Mouse (Mus musculus) gastrocnemius, adult 8-10 months (tissue): ENCODE measurements around the gene Cerkl. TPM values are rescaled to one million over a fixed set of nuclear protein-coding genes. Genes with fewer than 3 reads are reported as not detected.

Experiments used
- DNase-seq, 2 experiments: peaks; one replicate each; pipeline ENCODE4 v3.0.0; 2022; ENCODE audit warnings: low spot score in 2 of 2
- total RNA-seq, 4 experiments: library from RNA; stranded (reverse); gene quantifications; 2 replicates each; pipeline ENCODE4 v1.2.4; 2022

The Cerkl gene
- total RNA-seq, 4 experiments from 2014 or later: 0.19 to 0.82 (median 0.57) TPM

- DNase-seq: no peak
Observed at GRCm38 (mm10) chr2:79328079-79328478, 128.5 kb downstream of the Cerkl start.

GRCm38 (mm10) chr2:79316182-79316880 is 140.3 kb downstream of the Cerkl start:
- no peak for DNase-seq

- no peak for DNase-seq
Observed at GRCm38 (mm10) chr2:79315108-79315507, 141.5 kb downstream of the Cerkl start.

DNA sequence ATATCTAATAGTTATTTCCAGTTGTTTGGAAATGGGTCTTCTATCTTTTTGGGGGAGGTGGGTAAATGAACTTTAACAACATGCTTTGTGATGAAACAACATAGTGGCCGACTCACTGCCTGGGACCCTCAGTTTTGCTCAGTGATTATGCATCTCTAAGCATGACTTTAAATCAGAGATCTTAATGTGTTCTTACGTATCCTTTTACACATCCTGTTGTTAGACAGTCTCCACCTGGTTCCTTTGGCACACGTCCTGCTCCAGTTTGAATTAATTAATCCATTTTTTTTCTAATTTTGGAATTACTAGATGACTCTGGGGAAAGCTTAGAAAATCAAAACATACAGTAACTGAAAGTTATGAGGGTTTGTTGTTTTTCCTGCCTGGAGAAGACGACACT is 144.1 kb downstream of the Cerkl start:
- DNase-seq: no peak

DNA sequence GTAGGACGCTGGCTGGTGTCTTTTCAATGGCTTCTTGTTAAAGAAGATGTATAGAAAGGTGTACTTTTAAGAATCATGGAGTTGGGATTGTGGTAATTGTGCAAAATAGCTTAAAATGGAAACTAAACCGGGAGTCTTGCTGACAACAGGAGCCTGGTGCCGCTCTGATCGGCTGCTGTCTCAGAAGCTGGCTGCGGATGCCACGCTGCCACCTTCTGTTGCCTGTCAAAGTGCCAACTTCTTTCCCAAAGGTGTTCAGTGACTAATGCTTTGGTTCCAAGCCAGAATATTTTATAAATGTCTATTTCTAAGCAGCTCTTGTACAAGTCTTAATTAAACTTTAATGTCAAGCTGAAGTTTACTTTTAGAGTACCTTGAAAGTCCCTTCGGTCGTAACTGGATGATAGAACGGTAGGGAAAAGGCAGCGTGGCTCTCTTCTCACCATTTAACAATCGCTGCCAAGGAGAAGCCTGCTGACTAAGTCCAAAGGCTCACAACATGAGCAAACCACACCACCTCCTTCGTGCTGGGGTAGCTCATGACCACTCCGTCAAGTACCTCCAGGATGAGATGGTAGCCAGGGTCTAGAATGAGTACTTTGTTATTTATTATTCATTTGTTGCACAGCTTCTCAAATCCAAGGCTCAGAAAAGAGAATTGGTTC is 147.0 kb downstream of the Cerkl start:
- no peak for DNase-seq

DNA sequence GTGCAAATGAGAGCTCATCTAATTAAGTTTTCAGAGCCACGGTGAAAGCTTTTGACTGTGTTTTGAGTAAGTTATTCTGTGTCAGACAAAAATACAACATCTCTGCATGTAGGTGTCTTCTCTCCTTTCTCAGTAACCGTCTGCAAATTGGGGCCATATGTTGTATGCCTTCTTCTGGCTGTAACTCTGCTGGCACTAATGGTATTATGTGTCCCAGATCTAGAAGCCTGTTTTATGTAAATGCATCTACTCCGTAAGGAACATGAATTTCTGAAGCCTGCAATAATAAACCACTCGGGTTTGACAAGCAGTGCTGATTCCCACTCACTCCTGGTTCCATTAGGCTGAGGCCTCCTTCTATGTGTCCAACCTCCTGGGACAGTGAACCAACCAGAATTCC is 149.0 kb downstream of the Cerkl start:
- no peak for DNase-seq

DNA sequence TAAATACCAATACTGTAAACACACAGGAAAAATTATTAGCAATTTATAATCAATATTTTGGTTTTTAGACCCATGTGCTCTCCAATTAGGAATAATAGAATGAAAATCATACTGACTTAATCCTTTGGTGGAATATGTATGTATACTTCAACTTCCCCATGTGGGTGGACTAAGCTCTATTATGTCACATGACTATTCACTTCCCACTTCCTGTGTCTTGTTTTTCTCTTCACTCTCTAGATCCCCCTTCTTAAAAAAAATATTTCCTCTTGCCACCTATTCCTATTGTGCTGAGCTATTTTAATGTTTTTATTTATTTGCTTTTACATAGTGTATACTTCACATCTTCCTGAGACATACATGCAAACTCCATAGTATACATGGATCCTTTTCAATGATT is 154.2 kb downstream of the Cerkl start:
- no peak for DNase-seq

DNA sequence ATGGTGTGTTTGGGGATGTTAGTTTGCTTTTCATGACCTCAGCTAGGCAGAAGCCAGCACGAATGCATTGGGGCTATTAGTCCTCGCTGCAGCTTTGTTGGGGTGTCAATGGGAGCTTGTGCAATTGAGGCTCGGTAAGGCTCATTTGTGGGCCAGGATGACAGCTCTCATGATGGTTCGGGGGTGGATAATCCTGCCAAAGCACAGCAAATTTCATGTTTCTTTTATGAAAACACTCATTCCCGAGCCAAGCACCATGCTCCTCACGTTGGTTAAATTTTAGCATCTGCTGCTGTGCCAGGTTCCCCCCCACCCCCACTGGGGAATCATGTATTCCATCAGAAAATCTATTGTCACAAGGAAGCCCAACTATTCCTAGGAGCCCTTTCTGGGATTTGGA is 164.2 kb downstream of the Cerkl start:
- DNase-seq: no peak

- DNase-seq: no peak
Observed at GRCm38 (mm10) chr2:79291922-79292321, 164.7 kb downstream of the Cerkl start.

DNA sequence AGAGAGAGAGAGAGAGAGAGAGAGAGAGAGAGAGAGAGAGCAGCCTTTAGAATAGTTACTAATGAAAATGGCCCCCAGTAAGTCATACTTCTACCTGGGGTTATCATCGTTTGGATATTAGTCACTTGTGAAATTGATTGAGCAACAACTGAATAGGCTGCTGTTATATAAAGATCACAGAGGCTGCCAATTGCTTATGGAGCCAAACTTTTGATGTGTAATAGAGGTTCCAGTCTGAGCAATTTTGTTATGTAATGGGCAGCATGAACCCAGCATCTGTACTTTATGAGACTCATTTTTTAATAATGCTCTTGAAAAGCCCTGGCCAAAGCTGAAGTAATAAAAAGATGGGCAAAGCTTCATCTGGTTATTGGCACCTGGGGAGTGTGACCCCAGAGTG is 166.4 kb downstream of the Cerkl start:
- DNase-seq: no peak

- no peak for DNase-seq
Observed at GRCm38 (mm10) chr2:79284206-79284605, 172.4 kb downstream of the Cerkl start.

Other genes starting within 250 kb of the Cerkl start
- 1 to 10 TPM; 4.6 to 7.2 (median 5.8) TPM for gene Itga4, start 201.4 kb downstream of the Cerkl start, total RNA-seq
- gene Neurod1, start within 50 bp of the Cerkl start, total RNA-seq: not detected
- 10 to 100 TPM; 15.2 to 19.2 (median 17.2) TPM for gene Itprid2, start 178.6 kb upstream of the Cerkl start, total RNA-seq